ENCODE assay signal across 8 mouse cellular contexts in genomic region chr2:132252542-132253528, GRCm38 (mm10). TPM values are rescaled to one million over a fixed set of nuclear protein-coding genes. Genes with fewer than 3 reads are reported as not detected.
DNase-seq lines count a peak whose midpoint lies in the region; ATAC-seq lines count a peak whose summit lies in the region.

Pcna (minus strand) TSS chr2:132253314.

- under 1% methylated on average over 78 of the region's 79 CpGs for WGBS in hindbrain, embryonic 12.5 days

- peak within 1 kb of the TSS; percentile 67 for H3K4me2 ChIP-seq in hindbrain, embryonic 12.5 days (replicated peaks)

- H3K4me1 ChIP-seq in hindbrain, embryonic 12.5 days = peaks cover 19% of the 10 kb centered on the region

- peak; percentile 99 for DNase-seq in NIH3T3 (ENCODE audit: low read depth)
- peak; percentile 96 to 98 for DNase-seq in cerebellum, postnatal 10 days
- DNase-seq in frontal cortex, postnatal 10 days (ENCODE audit: low spot score in 2 of 2) = peak; percentile 95
- DNase-seq in layer of hippocampus, postnatal 14 days (ENCODE audit: low spot score in 2 of 2) = peak; percentile 93 to 97
- DNase-seq in lung, postnatal 14 days = peak; percentile 96
- DNase-seq in retina, adult 2 months (ENCODE audit: low read depth, low spot score) = peak; percentile 88
- DNase-seq in thymus, postnatal 36 days = peak; percentile 96 to 98

- peaks cover 9% of the 10 kb centered on the region; the same call in 1 of the 2 replicates for H3K36me3 ChIP-seq in hindbrain, embryonic 12.5 days

- H3K9ac ChIP-seq in hindbrain, embryonic 12.5 days = peak within 1 kb of the TSS; percentile 64

- peak; percentile 99 for ATAC-seq in hindbrain, embryonic 12.5 days (ENCODE audit: low FRiP score)

- no peaks in the 10 kb centered on the region for H3K9me3 ChIP-seq in hindbrain, embryonic 12.5 days (replicated peaks)

- H3K27me3 ChIP-seq in hindbrain, embryonic 12.5 days = no peaks in the 10 kb centered on the region

- H3K4me3 ChIP-seq in hindbrain, embryonic 12.5 days = peak within 1 kb of the TSS; percentile 57

- H3K27ac ChIP-seq in hindbrain, embryonic 12.5 days = peak within 1 kb of the TSS; percentile 35; the same call in 1 of the 2 replicates

RNA-seq across cellular contexts. Expression of gene Pcna, which starts in this region (rescaled TPM):
- polyA plus RNA-seq in hindbrain, embryonic 12.5 days (2016; fragmentation: Nextera tagmentation; extraction: Ambion mirVana) = 173 and 178 TPM in 2 replicates
- 10 to 100 TPM; 45.3 to 51.5 TPM for total RNA-seq in layer of hippocampus, postnatal 14 days (2021)

Comparison
In these comparisons a context has a peak if more than half of its experiments do, and no peak if none do; other contexts are left out.
1. Peak in every context shown above with its lines: DNase-seq, ATAC-seq, H3K4me3 ChIP-seq and H3K27ac ChIP-seq.